8 mouse cellular contexts compared by ENCODE assay signal in the genomic region with DNA sequence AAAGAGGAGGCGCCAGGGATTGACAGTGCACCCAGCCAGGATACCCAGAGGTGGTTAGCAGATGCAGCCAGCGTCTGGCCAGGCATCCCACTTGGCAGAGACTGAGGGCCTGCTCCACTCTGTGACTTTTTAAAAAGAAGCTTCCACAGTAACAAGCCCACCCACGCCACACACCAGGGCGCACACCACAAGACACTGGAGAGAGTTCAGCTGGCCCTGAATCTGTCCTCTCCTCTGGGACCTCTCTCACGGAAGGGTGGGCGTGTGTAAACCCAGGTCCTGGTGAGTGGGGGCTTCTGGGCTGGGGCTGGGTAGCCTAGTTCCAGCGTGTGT. TPM values are rescaled to one million over a fixed set of nuclear protein-coding genes. Genes with fewer than 3 reads are reported as not detected.
DNase-seq lines count a peak whose midpoint lies in the region; ATAC-seq and TF ChIP-seq lines count a peak whose summit lies in the region.

No protein-coding gene starts in this region.

- no peak for DNase-seq in liver, adult 2 months (ENCODE audit: extremely low read depth, low read depth, low spot score)
- DNase-seq in liver: no peak
- no peak for DNase-seq in limb, embryonic 11.5 days (ENCODE audit: low spot score)
- no peak for DNase-seq in cerebellum, adult 11 months
- no peak for DNase-seq in frontal cortex, postnatal 14 days (ENCODE audit: low spot score in 2 of 2)
- no peak for DNase-seq in retina, postnatal 1 day

- H3K4me1 ChIP-seq in liver, adult 2 months (ENCODE audit: control insufficient read depth, insufficient read depth, low read length): peaks cover 35% of the 10 kb centered on the region
- H3K4me1 ChIP-seq in embryonic fibroblast, embryonic 13.5 days (ENCODE audit: control insufficient read depth, insufficient read depth, low read length): no peaks in the 10 kb centered on the region
- H3K4me1 ChIP-seq in limb, embryonic 11.5 days (ENCODE audit: control insufficient read depth, insufficient read depth, low read length): peaks cover 16% of the 10 kb centered on the region
- H3K4me1 ChIP-seq in neural tube, embryonic 12.5 days: peaks cover 20% of the 10 kb centered on the region

- no peaks in the 10 kb centered on the region for H3K27me3 ChIP-seq in liver, adult 2 months (ENCODE audit: control insufficient read depth, insufficient read depth, low read length)
- no peaks in the 10 kb centered on the region for H3K27me3 ChIP-seq in limb, embryonic 11.5 days (ENCODE audit: control insufficient read depth, insufficient read depth, low read length)
- H3K27me3 ChIP-seq in neural tube, embryonic 12.5 days (replicated peaks): peaks cover 6% of the 10 kb centered on the region; the same call in 1 of the 2 replicates

- peak overlapping the region; percentile 56 for H3K4me3 ChIP-seq in liver, adult 2 months (ENCODE audit: insufficient read depth, low read depth, low read length)
- 0 out of 2 replicates have a peak overlapping the region, but pooled peaks have one; percentile 7 for H3K4me3 ChIP-seq in embryonic fibroblast, embryonic 13.5 days (ENCODE audit: insufficient read depth, low read length)
- H3K4me3 ChIP-seq in limb, embryonic 11.5 days (ENCODE audit: low read depth, low read length): peak overlapping the region; percentile 49
- peak overlapping the region; percentile 41 for H3K4me3 ChIP-seq in neural tube, embryonic 12.5 days

- peaks cover 11% of the 10 kb centered on the region; the same call in 1 of the 2 replicates for H3K79me2 ChIP-seq in liver, adult 2 months (ENCODE audit: control insufficient read depth, insufficient read depth, low read length)

- WGBS in liver, adult 2 months: 49% methylated on average over 7 of the region's 7 CpGs
- WGBS in limb, embryonic 11.5 days: 62% methylated on average over 7 of the region's 7 CpGs
- WGBS in neural tube, embryonic 12.5 days: 65% methylated on average over 7 of the region's 7 CpGs

- peak overlapping the region; percentile 74 for H3K9ac ChIP-seq in liver, adult 2 months (ENCODE audit: low read depth, low read length)
- peak overlapping the region; percentile 87 for H3K9ac ChIP-seq in limb, embryonic 11.5 days (ENCODE audit: low read length)
- peak overlapping the region; percentile 73 for H3K9ac ChIP-seq in neural tube, embryonic 12.5 days

- H3K9me3 ChIP-seq in limb, embryonic 11.5 days (ENCODE audit: control insufficient read depth, low read length): no peaks in the 10 kb centered on the region
- no peaks in the 10 kb centered on the region for H3K9me3 ChIP-seq in neural tube, embryonic 12.5 days

- peak overlapping the region; percentile 76 for H3K4me2 ChIP-seq in limb, embryonic 11.5 days (ENCODE audit: low read depth, severe bottlenecking)
- peak overlapping the region; percentile 75 for H3K4me2 ChIP-seq in neural tube, embryonic 12.5 days (replicated peaks)

- H3K27ac ChIP-seq in liver, adult 2 months (replicated peaks; ENCODE audit: insufficient read depth, low read depth, low read length): peak overlapping the region; percentile 81
- H3K27ac ChIP-seq in embryonic fibroblast, embryonic 13.5 days (ENCODE audit: insufficient read depth, low read length): peak overlapping the region; percentile 62
- H3K27ac ChIP-seq in limb, embryonic 11.5 days (replicated peaks; ENCODE audit: low read depth, low read length): peak overlapping the region; percentile 77; the same call in 1 of the 2 replicates
- no peak overlapping the region for H3K27ac ChIP-seq in neural tube, embryonic 12.5 days

- no peak for TF ChIP-seq POLR2A in liver, adult 2 months (IDR thresholded peaks at IDR 0.05; ENCODE audit: extremely low read depth, insufficient read depth, low read length)
- no peak for TF ChIP-seq POLR2A in embryonic fibroblast, embryonic 13.5 days (IDR thresholded peaks at IDR 0.05; ENCODE audit: low read depth, low read length)

- no peak for TF ChIP-seq CTCF in liver, adult 2 months (IDR thresholded peaks at IDR 0.05; ENCODE audit: low read depth, low read length)
- TF ChIP-seq CTCF in embryonic fibroblast, embryonic 13.5 days (IDR thresholded peaks at IDR 0.05; ENCODE audit: borderline replicate concordance, insufficient read depth, low read length): no peak

- peak; percentile 45; the same call in 1 of the 2 replicates for ATAC-seq in limb, embryonic 11.5 days (ENCODE audit: insufficient number of reproducible peaks, low FRiP score, low TSS enrichment, low read depth)
- ATAC-seq in neural tube, embryonic 12.5 days (ENCODE audit: low FRiP score, low read depth): peak; percentile 14

- peaks cover 9% of the 10 kb centered on the region; the same call in 1 of the 2 replicates for H3K36me3 ChIP-seq in liver, adult 2 months (ENCODE audit: control insufficient read depth, insufficient read depth, low read length)
- peaks cover 2% of the 10 kb centered on the region; the same call in 1 of the 2 replicates for H3K36me3 ChIP-seq in limb, embryonic 11.5 days (ENCODE audit: control insufficient read depth, insufficient read depth, low read length)
- H3K36me3 ChIP-seq in neural tube, embryonic 12.5 days: no peaks in the 10 kb centered on the region

RNA-seq across cellular contexts. Expression of a gene that starts 0.5 kb away (rescaled TPM):
- total RNA-seq in liver, adult 2 months (2014; rRNA removed): 55.9 and 57.1 TPM in 2 replicates
- 102 and 106 TPM in 2 replicates for polyA plus RNA-seq in liver, adult 2 months (2012; rRNA removed)
- polyA plus RNA-seq in embryonic fibroblast, embryonic 13.5 days (2011; ENCODE audit: insufficient read length, low read depth, missing spikeins): 67.1 and 77.6 TPM in 2 replicates
- polyA plus RNA-seq in limb, embryonic 11.5 days (2014; fragmentation: Nextera tagmentation; extraction: Ambion mirVana): 34.5 and 36.6 TPM in 2 replicates
- 17.0 and 18.7 TPM in 2 replicates for polyA plus RNA-seq in neural tube, embryonic 12.5 days (2016; fragmentation: Nextera tagmentation; extraction: Ambion mirVana)

RNA-seq across cellular contexts. Expression of a gene that starts 6.3 kb away (rescaled TPM):
- 3.0 and 6.7 TPM in 2 replicates for total RNA-seq in liver, adult 2 months (2014; rRNA removed)
- polyA plus RNA-seq in liver, adult 2 months (2012; rRNA removed): 16.5 and 24.8 TPM in 2 replicates
- 0.48 and 0.70 TPM in 2 replicates for polyA plus RNA-seq in embryonic fibroblast, embryonic 13.5 days (2011; ENCODE audit: insufficient read length, low read depth, missing spikeins)
- 1.2 and 1.3 TPM in 2 replicates for polyA plus RNA-seq in limb, embryonic 11.5 days (2014; fragmentation: Nextera tagmentation; extraction: Ambion mirVana)
- polyA plus RNA-seq in neural tube, embryonic 12.5 days (2016; fragmentation: Nextera tagmentation; extraction: Ambion mirVana): 0.13 and 0.47 TPM in 2 replicates

RNA-seq across cellular contexts. Expression of a gene that starts 28.4 kb away (rescaled TPM):
- total RNA-seq in liver, adult 2 months (2014; rRNA removed): not detected in 2 replicates
- polyA plus RNA-seq in liver, adult 2 months (2012; rRNA removed): 0.12 TPM in 1 of 2 replicates, not detected in the other
- polyA plus RNA-seq in embryonic fibroblast, embryonic 13.5 days (2011; ENCODE audit: insufficient read length, low read depth, missing spikeins): not detected in 2 replicates
- 0.35 TPM in 1 of 2 replicates, not detected in the other for polyA plus RNA-seq in limb, embryonic 11.5 days (2014; fragmentation: Nextera tagmentation; extraction: Ambion mirVana)
- 0.42 TPM in 1 of 2 replicates, not detected in the other for polyA plus RNA-seq in neural tube, embryonic 12.5 days (2016; fragmentation: Nextera tagmentation; extraction: Ambion mirVana)

RNA-seq across cellular contexts. Expression of a gene that starts 35.0 kb away (rescaled TPM):
- 21.0 and 28.6 TPM in 2 replicates for total RNA-seq in liver, adult 2 months (2014; rRNA removed)
- 89.3 and 110 TPM in 2 replicates for polyA plus RNA-seq in liver, adult 2 months (2012; rRNA removed)
- 126 and 140 TPM in 2 replicates for polyA plus RNA-seq in embryonic fibroblast, embryonic 13.5 days (2011; ENCODE audit: insufficient read length, low read depth, missing spikeins)
- polyA plus RNA-seq in limb, embryonic 11.5 days (2014; fragmentation: Nextera tagmentation; extraction: Ambion mirVana): 45.4 and 46.6 TPM in 2 replicates
- 22.7 and 23.3 TPM in 2 replicates for polyA plus RNA-seq in neural tube, embryonic 12.5 days (2016; fragmentation: Nextera tagmentation; extraction: Ambion mirVana)
